Mouse (Mus musculus) kidney, embryonic 14.5 days (tissue): ENCODE results near the gene Fry. TPM values are rescaled to one million over a fixed set of nuclear protein-coding genes. Genes with fewer than 3 reads are reported as not detected.

Experiments
- ATAC-seq: fragments of 200-750 bp; cut with Nextera tagmentation; 2 replicates; pipeline ENCODE4 v1.8.0; 2017; ENCODE audit warnings: moderate number of reproducible peaks, mild to moderate bottlenecking, moderate TSS enrichment, moderate library complexity; ENCODE audit not compliant: low FRiP score, low TSS enrichment
- H3K27ac ChIP-seq: fragments of 300-500 bp; sonication (generic); 2 replicates; pipeline ENCODE4 v1.5.1; 2014; ENCODE audit warnings: low read depth, mild to moderate bottlenecking, low read length, moderate library complexity, mixed read lengths
- H3K27me3 ChIP-seq: fragments of 300-500 bp; sonication (generic); 2 replicates; pipeline ENCODE4 v1.6.1; 2014; ENCODE audit warnings: mild to moderate bottlenecking, low read length; ENCODE audit not compliant: control insufficient read depth, insufficient read depth
- H3K36me3 ChIP-seq: fragments of 300-500 bp; sonication (generic); 2 replicates; pipeline ENCODE4 v1.6.1; 2014; ENCODE audit warnings: low read length, mixed read lengths; ENCODE audit not compliant: control insufficient read depth, insufficient read depth
- H3K4me1 ChIP-seq: fragments of 300-500 bp; sonication (generic); 2 replicates; pipeline ENCODE4 v1.6.1; 2014; ENCODE audit warnings: low read length, mixed read lengths; ENCODE audit not compliant: control insufficient read depth, insufficient read depth
- H3K4me2 ChIP-seq: fragments of 300-500 bp; sonication (generic); replicated peaks from 2 replicates; pipeline ENCODE4 v1.6.1; 2014; ENCODE audit warnings: low read depth, mild to moderate bottlenecking, low read length
- H3K4me3 ChIP-seq: fragments of 300-500 bp; sonication (generic); 2 replicates; pipeline ENCODE4 v1.5.1; 2014; ENCODE audit warnings: mild to moderate bottlenecking, low read length
- H3K9ac ChIP-seq: fragments of 300-500 bp; sonication (generic); 2 replicates; pipeline ENCODE4 v1.6.1; 2014; ENCODE audit warnings: low read depth, mild to moderate bottlenecking, low read length, moderate library complexity
- H3K9me3 ChIP-seq: fragments of 300-500 bp; sonication (generic); 2 replicates; pipeline ENCODE4 v1.6.1; 2016; ENCODE audit warnings: low read length; ENCODE audit not compliant: control insufficient read depth
- WGBS: fragments of 180-500 bp; shearing (Covaris S2); extraction: QIAGEN DNeasy Blood & Tissue Kit; methylation state at CpG from one replicate; pipeline ENCODE4 v1.1.7; 2014; 5-methylcytosine and 5-hydroxymethylcytosine counted together
- polyA plus RNA-seq: library from polyadenylated mRNA; unstranded; fragments of >200 nt; fragmentation: Nextera tagmentation; extraction: Ambion mirVana; gene quantifications from 2 replicates; pipeline ENCODE4 v1.2.1, GENCODE M21; 2014

Fry gene
- polyA plus RNA-seq, 1 experiment from 2014 or later = 8.0 TPM

DNA sequence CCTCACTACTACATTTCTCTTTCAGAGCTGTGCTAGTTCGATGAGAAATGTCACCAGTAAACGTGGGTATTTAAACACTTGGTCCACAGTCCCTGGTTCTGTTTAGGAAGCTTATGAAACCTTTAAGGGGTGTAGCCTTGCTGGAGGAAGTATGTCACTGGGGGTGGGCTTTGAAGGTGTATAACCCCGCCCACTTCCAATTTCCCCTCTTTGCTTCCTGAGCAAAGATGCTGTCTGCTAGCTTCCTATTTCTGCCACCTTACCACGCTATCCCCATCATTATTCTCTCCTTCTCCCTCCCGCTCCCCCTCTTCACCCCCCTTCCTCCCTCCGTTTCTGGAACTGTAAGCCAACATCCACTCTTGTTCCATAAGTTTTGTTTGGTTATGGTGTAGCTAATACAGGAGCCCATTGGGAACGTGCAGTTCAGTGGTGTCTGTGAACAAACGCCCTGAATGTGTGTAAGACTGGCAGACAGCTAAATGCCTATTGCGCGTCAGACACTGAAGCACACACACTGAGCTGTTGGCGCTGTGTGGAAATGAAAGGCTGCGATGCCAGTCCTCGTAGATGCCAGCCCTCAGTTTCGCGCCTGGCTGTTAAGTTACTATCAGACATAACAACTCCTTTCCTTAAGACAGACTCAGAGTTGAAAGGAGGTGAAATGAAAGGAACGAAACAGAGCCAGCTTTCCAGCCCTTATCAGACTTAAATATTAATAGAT, 37.8 kb downstream of the Fry start:
- no peak overlapping the region for H3K9ac ChIP-seq
- no peak for ATAC-seq
- H3K9me3 ChIP-seq = no peaks in the 10 kb centered on the region
- WGBS = 88% methylated on average over 16 of the region's 16 CpGs
- no peak overlapping the region for H3K4me3 ChIP-seq
- no peaks in the 10 kb centered on the region for H3K36me3 ChIP-seq
- no peaks in the 10 kb centered on the region for H3K27me3 ChIP-seq
- no peak overlapping the region for H3K4me2 ChIP-seq
- no peak overlapping the region for H3K27ac ChIP-seq
- H3K4me1 ChIP-seq = peaks cover 6% of the 10 kb centered on the region; the same call in 1 of the 2 replicates

DNA sequence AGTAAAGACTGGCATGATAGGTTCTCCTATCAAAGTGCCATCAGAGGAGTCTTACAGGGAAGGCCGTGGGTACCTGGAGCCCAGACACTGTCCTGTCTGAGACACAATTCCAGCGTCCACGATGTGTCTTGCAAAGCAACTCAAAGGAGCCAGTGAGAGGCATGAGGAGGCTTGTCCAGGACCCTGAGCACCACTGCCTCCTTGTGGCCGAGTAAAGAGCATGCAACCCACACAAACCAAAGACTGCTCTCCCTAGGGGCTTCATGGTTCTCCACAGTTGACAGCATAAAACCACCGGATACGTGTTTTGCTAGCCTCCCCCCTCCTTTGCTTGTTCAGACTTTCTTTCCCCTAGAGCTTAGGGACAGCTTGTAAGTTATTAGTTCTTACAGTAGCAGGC, 39.2 kb downstream of the Fry start:
- no peaks in the 10 kb centered on the region for H3K27me3 ChIP-seq
- no peaks in the 10 kb centered on the region for H3K36me3 ChIP-seq
- no peak overlapping the region for H3K9ac ChIP-seq
- H3K4me3 ChIP-seq = no peak overlapping the region
- ATAC-seq = 0 out of 2 replicates have a peak, but pooled peaks have one; percentile 25
- no peak overlapping the region for H3K4me2 ChIP-seq
- H3K9me3 ChIP-seq = no peaks in the 10 kb centered on the region
- no peaks in the 10 kb centered on the region for H3K4me1 ChIP-seq
- H3K27ac ChIP-seq = no peak overlapping the region
- 47% methylated on average over 6 of the region's 6 CpGs for WGBS

DNA sequence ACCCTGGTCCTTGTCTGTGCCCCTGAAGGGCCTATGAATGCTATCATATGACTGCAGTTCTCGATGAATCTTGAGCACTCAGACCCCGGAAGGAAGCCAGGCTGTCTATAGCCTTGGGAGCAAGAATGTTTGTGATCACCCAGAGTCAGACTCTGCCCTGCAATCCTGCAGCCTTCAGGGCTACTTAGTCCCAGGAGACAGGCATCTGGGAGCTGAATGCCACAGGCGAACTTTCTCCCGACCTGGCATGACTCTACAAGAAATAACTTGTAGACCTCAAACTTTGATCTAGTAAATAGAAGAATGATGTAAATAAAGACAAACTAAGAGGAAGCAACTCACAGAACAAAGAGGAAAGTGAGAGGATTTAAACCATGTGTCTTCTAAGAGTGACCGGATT, 40.7 kb downstream of the Fry start:
- Histone ChIP-seq H3K4me2 (no peak overlapping the region), H3K36me3 (no peaks in the 10 kb centered on the region), H3K9me3 (no peaks in the 10 kb centered on the region), H3K4me3 (no peak overlapping the region), H3K9ac (no peak overlapping the region), H3K4me1 (no peaks in the 10 kb centered on the region), H3K27me3 (no peaks in the 10 kb centered on the region), H3K27ac (no peak overlapping the region)
- ATAC-seq = no peak
- 32% methylated on average over 5 of the region's 5 CpGs for WGBS

DNA sequence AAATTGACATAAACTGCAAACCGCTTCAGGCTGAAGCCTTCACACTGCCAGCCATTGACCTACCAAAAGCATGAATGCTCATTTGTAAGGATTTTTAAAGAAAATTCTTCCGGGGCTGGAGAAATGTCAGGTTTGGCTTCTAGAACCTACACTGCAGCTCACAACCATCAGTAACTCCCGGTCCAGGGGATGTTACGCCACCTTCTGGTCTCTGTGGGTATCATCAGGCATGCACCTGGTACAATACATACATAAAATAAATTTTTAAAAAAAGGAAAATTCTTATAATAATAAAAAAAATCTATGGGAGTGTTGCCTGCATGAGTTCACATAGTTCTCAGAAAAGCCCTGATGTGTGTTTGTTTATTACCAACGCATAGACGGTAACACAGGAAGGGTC, 42.7 kb downstream of the Fry start:
- no peak overlapping the region for H3K4me3 ChIP-seq
- no peak overlapping the region for H3K4me2 ChIP-seq
- WGBS = 80% methylated on average over 6 of the region's 6 CpGs
- no peak overlapping the region for H3K9ac ChIP-seq
- no peaks in the 10 kb centered on the region for H3K27me3 ChIP-seq
- ATAC-seq = no peak
- H3K9me3 ChIP-seq = no peaks in the 10 kb centered on the region
- H3K4me1 ChIP-seq = no peaks in the 10 kb centered on the region
- H3K36me3 ChIP-seq = no peaks in the 10 kb centered on the region
- H3K27ac ChIP-seq = no peak overlapping the region

DNA sequence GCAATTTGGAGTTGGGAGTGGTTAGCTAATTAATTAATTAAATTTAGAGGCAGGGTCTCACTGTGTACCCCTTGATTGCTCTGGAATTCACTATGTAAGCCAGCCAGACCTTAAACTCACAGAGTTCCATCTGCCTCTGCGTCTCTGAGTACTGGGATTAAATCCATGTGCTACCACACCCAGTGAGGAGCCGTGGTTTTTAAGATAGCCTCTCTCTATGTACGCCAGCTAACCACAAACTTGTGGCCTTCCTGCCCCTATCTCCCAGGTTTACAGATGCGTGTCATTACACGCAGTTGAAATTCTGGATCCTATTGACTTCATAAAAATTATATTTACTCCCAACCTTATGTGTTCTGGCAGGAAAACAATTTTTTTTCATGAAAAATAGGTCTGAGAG, 43.5 kb downstream of the Fry start:
- no peak overlapping the region for H3K4me3 ChIP-seq
- H3K36me3 ChIP-seq = no peaks in the 10 kb centered on the region
- no peaks in the 10 kb centered on the region for H3K9me3 ChIP-seq
- WGBS = 67% methylated on average over 5 of the region's 5 CpGs
- no peaks in the 10 kb centered on the region for H3K27me3 ChIP-seq
- H3K27ac ChIP-seq = no peak overlapping the region
- no peak for ATAC-seq
- no peak overlapping the region for H3K9ac ChIP-seq
- no peaks in the 10 kb centered on the region for H3K4me1 ChIP-seq
- no peak overlapping the region for H3K4me2 ChIP-seq

DNA sequence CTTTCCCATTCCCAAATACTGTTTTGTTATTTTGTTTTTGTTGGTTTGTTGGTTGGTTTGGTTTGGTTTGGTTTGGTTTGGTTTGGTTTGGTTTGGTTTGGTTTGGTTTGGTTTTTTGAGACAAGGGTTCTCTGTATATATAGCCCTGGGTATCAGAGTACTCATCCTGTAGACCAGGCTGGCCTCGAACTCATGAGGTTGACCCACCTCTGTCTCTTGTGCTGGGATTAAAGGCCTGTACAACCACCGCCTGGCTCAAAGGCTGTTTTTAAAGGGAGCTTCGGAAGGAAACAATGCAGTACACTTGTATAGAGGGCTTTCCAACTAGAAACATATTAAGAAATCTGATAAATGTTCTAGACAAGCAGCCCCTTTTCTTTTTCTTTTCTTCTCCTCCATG, 46.2 kb downstream of the Fry start:
- Histone ChIP-seq H3K27me3 (no peaks in the 10 kb centered on the region), H3K36me3 (no peaks in the 10 kb centered on the region), H3K9me3 (no peaks in the 10 kb centered on the region), H3K4me1 (no peaks in the 10 kb centered on the region), H3K4me3 (no peak overlapping the region), H3K9ac (no peak overlapping the region), H3K4me2 (no peak overlapping the region), H3K27ac (no peak overlapping the region)
- ATAC-seq = no peak
- 92% methylated on average over 3 of the region's 3 CpGs for WGBS

DNA sequence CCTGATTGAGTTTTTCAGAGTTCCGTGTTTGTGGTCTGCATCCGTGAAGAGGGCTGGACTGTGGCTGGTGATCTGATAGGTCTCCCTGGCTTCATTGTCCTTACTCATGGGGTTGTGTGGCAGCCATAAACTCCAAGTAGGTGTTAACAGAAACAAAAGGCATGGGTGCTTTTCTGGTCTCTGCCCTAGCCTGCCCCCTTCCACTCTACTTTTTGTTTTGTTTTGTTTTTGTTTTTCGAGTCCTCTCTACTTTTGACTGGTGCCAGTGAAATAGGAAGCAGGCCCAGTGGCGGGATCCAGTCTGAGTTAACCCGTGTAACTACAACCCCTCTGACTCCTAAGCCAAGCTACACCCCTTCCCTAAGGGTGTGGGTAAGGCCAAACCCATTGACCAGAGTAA, 48.4 kb downstream of the Fry start:
- Histone ChIP-seq H3K36me3 (no peaks in the 10 kb centered on the region), H3K4me3 (no peak overlapping the region), H3K27ac (no peak overlapping the region), H3K4me2 (no peak overlapping the region), H3K4me1 (no peaks in the 10 kb centered on the region), H3K27me3 (no peaks in the 10 kb centered on the region), H3K9me3 (no peaks in the 10 kb centered on the region), H3K9ac (no peak overlapping the region)
- 72% methylated on average over 5 of the region's 5 CpGs for WGBS
- ATAC-seq = no peak

DNA sequence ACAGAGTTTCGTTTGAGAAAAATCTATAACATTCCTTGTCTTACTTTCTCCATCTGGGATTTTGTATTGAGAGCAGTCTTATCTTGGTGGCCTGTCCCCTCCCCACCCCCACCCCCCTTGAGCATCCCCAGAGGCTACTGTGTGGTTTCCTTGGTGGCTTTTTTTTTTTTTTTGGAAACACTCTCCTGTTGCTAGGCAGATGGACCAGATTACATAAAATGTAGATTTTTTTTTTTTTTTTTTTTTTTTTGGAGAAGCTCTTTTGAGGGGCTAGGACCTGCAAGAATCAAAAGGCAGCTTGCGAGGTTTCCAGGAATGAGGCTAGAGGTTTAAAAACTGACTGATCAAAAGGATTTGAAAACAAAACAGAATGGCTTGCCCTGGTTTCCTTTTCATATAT, 48.8 kb downstream of the Fry start:
- no peak overlapping the region for H3K9ac ChIP-seq
- no peaks in the 10 kb centered on the region for H3K36me3 ChIP-seq
- H3K4me3 ChIP-seq = no peak overlapping the region
- H3K4me2 ChIP-seq = no peak overlapping the region
- no peak for ATAC-seq
- no peaks in the 10 kb centered on the region for H3K27me3 ChIP-seq
- no peaks in the 10 kb centered on the region for H3K4me1 ChIP-seq
- WGBS = 71% methylated on average over 2 of the region's 2 CpGs
- H3K27ac ChIP-seq = no peak overlapping the region
- H3K9me3 ChIP-seq = no peaks in the 10 kb centered on the region

DNA sequence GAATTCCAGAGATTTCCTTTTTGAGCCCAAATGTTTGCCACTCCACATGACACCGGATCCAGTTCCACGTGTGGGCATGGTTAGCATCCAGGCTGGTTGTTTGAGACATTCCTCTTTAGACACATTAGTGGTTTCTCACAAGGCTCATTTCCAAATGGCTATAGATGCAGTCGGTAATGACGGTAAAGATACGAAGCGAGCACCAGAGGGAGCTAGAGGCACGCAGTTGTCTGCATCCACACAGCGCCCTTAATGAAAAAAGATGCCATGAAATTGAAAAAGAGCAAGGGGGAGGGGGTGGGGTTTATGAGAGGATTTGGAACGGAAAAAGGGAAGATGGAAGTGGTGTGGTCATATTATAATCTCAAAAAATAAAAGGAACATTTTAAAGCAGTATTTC, 50.3 kb downstream of the Fry start:
- no peak overlapping the region for H3K9ac ChIP-seq
- ATAC-seq = peak; percentile 82

More for the DNA sequence above, 50.3 kb downstream of the Fry start:
- no peaks in the 10 kb centered on the region for H3K9me3 ChIP-seq
- H3K27me3 ChIP-seq = no peaks in the 10 kb centered on the region
- H3K4me3 ChIP-seq = no peak overlapping the region
- H3K36me3 ChIP-seq = no peaks in the 10 kb centered on the region
- H3K4me2 ChIP-seq = no peak overlapping the region
- 5% methylated on average over 9 of the region's 9 CpGs for WGBS
- H3K27ac ChIP-seq = no peak overlapping the region
- H3K4me1 ChIP-seq = no peaks in the 10 kb centered on the region
